Mouse (Mus musculus) retina, adult 2 months (tissue): ENCODE results near the gene Gnpnat1.

Source experiments
- DNase-seq: peaks from one replicate; pipeline ENCODE4 v3.0.0-alpha.2; 2012; ENCODE audit warnings: low read depth, low spot score

Gene Gnpnat1

GRCm38 (mm10) chr14:45399836-45400235 is 4.9 kb downstream of the Gnpnat1 start:
- no peak for DNase-seq

- DNase-seq, result no peak
Measured at GRCm38 (mm10) chr14:45389194-45389593, 15.5 kb downstream of the Gnpnat1 start.

- peak; percentile 67 for DNase-seq
Measured at GRCm38 (mm10) chr14:45388345-45389181, 16.1 kb downstream of the Gnpnat1 start.

- no peak for DNase-seq
Measured at GRCm38 (mm10) chr14:45387480-45387879, 17.2 kb downstream of the Gnpnat1 start.

- no peak for DNase-seq
Measured at GRCm38 (mm10) chr14:45385596-45385995, 19.1 kb downstream of the Gnpnat1 start.

GRCm38 (mm10) chr14:45382912-45383311 is 21.8 kb downstream of the Gnpnat1 start:
- DNase-seq, result no peak

GRCm38 (mm10) chr14:45380756-45381155 is 24.0 kb downstream of the Gnpnat1 start:
- no peak for DNase-seq

- no peak for DNase-seq
Measured at GRCm38 (mm10) chr14:45378771-45379170, 25.9 kb downstream of the Gnpnat1 start.

GRCm38 (mm10) chr14:45365196-45365587 is 39.5 kb downstream of the Gnpnat1 start:
- DNase-seq, result no peak

- no peak for DNase-seq
Measured at GRCm38 (mm10) chr14:45364211-45365195, 40.2 kb downstream of the Gnpnat1 start.

- DNase-seq, result peak; percentile 80
Measured at GRCm38 (mm10) chr14:45350931-45351859, 53.5 kb downstream of the Gnpnat1 start, which contains the start of gene Styx. Styx (plus strand) TSS chr14:45351093.

- DNase-seq, result peak; percentile 88
Measured at GRCm38 (mm10) chr14:45329589-45330181, 75.0 kb downstream of the Gnpnat1 start, which contains the start of gene Psmc6. Psmc6 (plus strand) TSS chr14:45329788.

GRCm38 (mm10) chr14:45329018-45329588 is 75.6 kb downstream of the Gnpnat1 start:
- DNase-seq, result no peak

GRCm38 (mm10) chr14:45328072-45328713 is 76.5 kb downstream of the Gnpnat1 start:
- DNase-seq, result no peak
